Mouse (Mus musculus): Measurements from ENCODE around the gene Gtsf1. TPM values are rescaled to one million over a fixed set of nuclear protein-coding genes. Genes with fewer than 3 reads are reported as not detected.

The Gtsf1 gene
- not detected in 2 replicates for polyA plus RNA-seq (2012; rRNA removed)

GRCm38 (mm10) chr15:103430241-103430640 lies at the start of gene Gtsf1:
Gene Gtsf1, minus strand, starts transcription at chr15:103430470.
- 87% methylated on average over 16 of the region's 16 CpGs for WGBS
- H3K4me1 ChIP-seq (replicated peaks; ENCODE audit: control insufficient read depth, insufficient read depth, low read length) = peaks cover 4% of the 10 kb centered on the region; the same call in 1 of the 2 replicates
- TF ChIP-seq POLR2A (IDR thresholded peaks at IDR 0.05; ENCODE audit: control insufficient read depth, extremely low read depth, insufficient read depth, low read length, poor library complexity) (no peak), CTCF (IDR thresholded peaks at IDR 0.05; ENCODE audit: borderline replicate concordance, control insufficient read depth, extremely low read depth, insufficient read depth, low read length, poor library complexity) (no peak)
- no peak within 1 kb of the TSS for H3K27ac ChIP-seq (ENCODE audit: control insufficient read depth, insufficient read depth, low read length)
- no peaks in the 10 kb centered on the region for H3K36me3 ChIP-seq (ENCODE audit: control insufficient read depth, insufficient read depth, low read length)
- DNase-seq = no peak
- no peak within 1 kb of the TSS for H3K4me3 ChIP-seq (ENCODE audit: control insufficient read depth, insufficient read depth, low read length)
- no peaks in the 10 kb centered on the region for H3K27me3 ChIP-seq (ENCODE audit: control insufficient read depth, insufficient read depth, low read length)

- DNase-seq = no peak
- no peak for TF ChIP-seq POLR2A (IDR thresholded peaks at IDR 0.05; ENCODE audit: control insufficient read depth, extremely low read depth, insufficient read depth, low read length, poor library complexity)
- TF ChIP-seq CTCF (IDR thresholded peaks at IDR 0.05; ENCODE audit: borderline replicate concordance, control insufficient read depth, extremely low read depth, insufficient read depth, low read length, poor library complexity) = no peak
- 98% methylated on average over 1 of the region's 1 CpGs for WGBS
- Histone ChIP-seq H3K27me3 (ENCODE audit: control insufficient read depth, insufficient read depth, low read length) (no peaks in the 10 kb centered on the region), H3K4me1 (replicated peaks; ENCODE audit: control insufficient read depth, insufficient read depth, low read length) (no peaks in the 10 kb centered on the region), H3K36me3 (ENCODE audit: control insufficient read depth, insufficient read depth, low read length) (peaks cover 95% of the 10 kb centered on the region), H3K4me3 (ENCODE audit: control insufficient read depth, insufficient read depth, low read length) (no peak overlapping the region), H3K27ac (ENCODE audit: control insufficient read depth, insufficient read depth, low read length) (no peak overlapping the region)
Observed at GRCm38 (mm10) chr15:103479080-103479606, 48.9 kb upstream of the Gtsf1 start.

- Histone ChIP-seq H3K4me3 (ENCODE audit: control insufficient read depth, insufficient read depth, low read length) (no peak overlapping the region), H3K27ac (ENCODE audit: control insufficient read depth, insufficient read depth, low read length) (no peak overlapping the region), H3K27me3 (ENCODE audit: control insufficient read depth, insufficient read depth, low read length) (no peaks in the 10 kb centered on the region), H3K4me1 (replicated peaks; ENCODE audit: control insufficient read depth, insufficient read depth, low read length) (no peaks in the 10 kb centered on the region), H3K36me3 (ENCODE audit: control insufficient read depth, insufficient read depth, low read length) (peaks cover 89% of the 10 kb centered on the region)
- WGBS = 93% methylated on average over 5 of the region's 5 CpGs
- DNase-seq = no peak
- TF ChIP-seq CTCF (IDR thresholded peaks at IDR 0.05; ENCODE audit: borderline replicate concordance, control insufficient read depth, extremely low read depth, insufficient read depth, low read length, poor library complexity) = no peak
- TF ChIP-seq POLR2A (IDR thresholded peaks at IDR 0.05; ENCODE audit: control insufficient read depth, extremely low read depth, insufficient read depth, low read length, poor library complexity) = no peak
Observed at GRCm38 (mm10) chr15:103473769-103474168, 43.5 kb upstream of the Gtsf1 start.

- no peaks in the 10 kb centered on the region for H3K27me3 ChIP-seq (ENCODE audit: control insufficient read depth, insufficient read depth, low read length)
- WGBS = 99% methylated on average over 7 of the region's 7 CpGs
- H3K27ac ChIP-seq (ENCODE audit: control insufficient read depth, insufficient read depth, low read length) = no peak overlapping the region
- no peak for DNase-seq
- H3K36me3 ChIP-seq (ENCODE audit: control insufficient read depth, insufficient read depth, low read length) = peaks cover 89% of the 10 kb centered on the region
- TF ChIP-seq POLR2A (IDR thresholded peaks at IDR 0.05; ENCODE audit: control insufficient read depth, extremely low read depth, insufficient read depth, low read length, poor library complexity) (no peak), CTCF (IDR thresholded peaks at IDR 0.05; ENCODE audit: borderline replicate concordance, control insufficient read depth, extremely low read depth, insufficient read depth, low read length, poor library complexity) (no peak)
- no peaks in the 10 kb centered on the region for H3K4me1 ChIP-seq (replicated peaks; ENCODE audit: control insufficient read depth, insufficient read depth, low read length)
- no peak overlapping the region for H3K4me3 ChIP-seq (ENCODE audit: control insufficient read depth, insufficient read depth, low read length)
Observed at GRCm38 (mm10) chr15:103473182-103473581, 42.9 kb upstream of the Gtsf1 start.

GRCm38 (mm10) chr15:103472265-103472664 lies 42.0 kb upstream of the Gtsf1 start:
- H3K4me1 ChIP-seq (replicated peaks; ENCODE audit: control insufficient read depth, insufficient read depth, low read length) = no peaks in the 10 kb centered on the region
- H3K27me3 ChIP-seq (ENCODE audit: control insufficient read depth, insufficient read depth, low read length) = no peaks in the 10 kb centered on the region
- H3K36me3 ChIP-seq (ENCODE audit: control insufficient read depth, insufficient read depth, low read length) = peaks cover 90% of the 10 kb centered on the region
- H3K27ac ChIP-seq (ENCODE audit: control insufficient read depth, insufficient read depth, low read length) = no peak overlapping the region
- DNase-seq = no peak
- H3K4me3 ChIP-seq (ENCODE audit: control insufficient read depth, insufficient read depth, low read length) = no peak overlapping the region
- TF ChIP-seq CTCF (IDR thresholded peaks at IDR 0.05; ENCODE audit: borderline replicate concordance, control insufficient read depth, extremely low read depth, insufficient read depth, low read length, poor library complexity) (no peak), POLR2A (IDR thresholded peaks at IDR 0.05; ENCODE audit: control insufficient read depth, extremely low read depth, insufficient read depth, low read length, poor library complexity) (no peak)
- WGBS = 85% methylated on average over 3 of the region's 3 CpGs

GRCm38 (mm10) chr15:103471488-103472194 lies 41.4 kb upstream of the Gtsf1 start:
- Histone ChIP-seq H3K36me3 (ENCODE audit: control insufficient read depth, insufficient read depth, low read length) (peaks cover 90% of the 10 kb centered on the region), H3K27me3 (ENCODE audit: control insufficient read depth, insufficient read depth, low read length) (no peaks in the 10 kb centered on the region), H3K27ac (ENCODE audit: control insufficient read depth, insufficient read depth, low read length) (no peak overlapping the region), H3K4me3 (ENCODE audit: control insufficient read depth, insufficient read depth, low read length) (no peak overlapping the region), H3K4me1 (replicated peaks; ENCODE audit: control insufficient read depth, insufficient read depth, low read length) (no peaks in the 10 kb centered on the region)
- 95% methylated on average over 7 of the region's 7 CpGs for WGBS
- TF ChIP-seq CTCF (IDR thresholded peaks at IDR 0.05; ENCODE audit: borderline replicate concordance, control insufficient read depth, extremely low read depth, insufficient read depth, low read length, poor library complexity) (no peak), POLR2A (IDR thresholded peaks at IDR 0.05; ENCODE audit: control insufficient read depth, extremely low read depth, insufficient read depth, low read length, poor library complexity) (no peak)
- DNase-seq = no peak

Measured in thymus, adult 2 months (tissue).